Mouse (Mus musculus) neural tube, embryonic 12.5 days (tissue): Measurements from ENCODE around the gene Slirp. TPM values are rescaled to one million over a fixed set of nuclear protein-coding genes. Genes with fewer than 3 reads are reported as not detected.

Source experiments
- microRNA-seq: library from miRNA; unstranded; fragments of <30 nt; microRNA quantifications from one replicate; pipeline ENCODE4, GENCODE M21; 2017
- polyA plus RNA-seq: library from polyadenylated mRNA; unstranded; fragments of >200 nt; fragmentation: Nextera tagmentation; extraction: Ambion mirVana; gene quantifications from 2 replicates; pipeline ENCODE4 v1.2.1, GENCODE M21; 2016

Slirp gene
- polyA plus RNA-seq, 1 experiment from 2014 or later = 264 TPM

Small RNA genes within 50 kb of the gene (microRNA-seq; reads per million reads assigned to microRNA genes)
- gene Mir3068 = 16.2 reads per million, percentile 27 among the genes with 10 or more reads in this experiment

Other genes with a start within 250 kb of the Slirp start
- 1.8 and 2.4 TPM in 2 replicates for gene Samd15, start 244.2 kb upstream of the Slirp start, polyA plus RNA-seq
- 4.4 and 4.9 TPM in 2 replicates for gene Tmed8, start 243.4 kb upstream of the Slirp start, polyA plus RNA-seq
- 1.6 and 1.9 TPM in 2 replicates for gene Noxred1, start 205.2 kb upstream of the Slirp start, polyA plus RNA-seq
- gene Vipas39, start 177.6 kb upstream of the Slirp start, polyA plus RNA-seq = 62.0 and 62.8 TPM in 2 replicates
- 196 and 197 TPM in 2 replicates for gene Ahsa1, start 177.4 kb upstream of the Slirp start, polyA plus RNA-seq
- 0.32 and 0.54 TPM in 2 replicates for gene Ism2, start 144.2 kb upstream of the Slirp start, polyA plus RNA-seq
- 65.0 and 66.3 TPM in 2 replicates for gene Sptlc2, start 55.5 kb upstream of the Slirp start, polyA plus RNA-seq
- 53.2 and 60.3 TPM in 2 replicates for gene Alkbh1, start 121 bp downstream of the Slirp start, polyA plus RNA-seq
- 133 and 137 TPM in 2 replicates for gene Snw1, start 28.4 kb downstream of the Slirp start, polyA plus RNA-seq
- not detected in 2 replicates for gene Gm5788, start 50.8 kb downstream of the Slirp start, polyA plus RNA-seq
- not detected in 2 replicates for gene Gm8300, start 70.4 kb downstream of the Slirp start, polyA plus RNA-seq
- not detected in 2 replicates for gene Oog1, start 158.8 kb downstream of the Slirp start, polyA plus RNA-seq
- not detected in 2 replicates for gene Gm4027, start 175.0 kb downstream of the Slirp start, polyA plus RNA-seq
- gene Gm16381, start 200.7 kb downstream of the Slirp start, polyA plus RNA-seq = not detected in 2 replicates